Mouse (Mus musculus) thymus, adult 2 months (tissue): ENCODE results near the gene Skida1.

Experiments used
- CTCF ChIP-seq: fragments of 200-500 bp; IDR thresholded peaks from 2 replicates; pipeline ENCODE4 v1.5.1; 2012; ENCODE audit warnings: mild to moderate bottlenecking, control low read depth, low read length, moderate library complexity, borderline replicate concordance; ENCODE audit not compliant: control insufficient read depth, poor library complexity, insufficient read depth; ENCODE audit errors: extremely low read depth
- POLR2A ChIP-seq: fragments of 200-500 bp; IDR thresholded peaks from 2 replicates; pipeline ENCODE4 v1.6.1; 2012; ENCODE audit warnings: mild to moderate bottlenecking, low read length, control low read depth, moderate library complexity; ENCODE audit not compliant: control insufficient read depth, poor library complexity, insufficient read depth; ENCODE audit errors: extremely low read depth

GRCm38 (mm10) chr2:18031831-18032537 is 16.9 kb downstream of the Skida1 start:
- TF ChIP-seq CTCF (no peak), POLR2A (no peak)
